Mouse (Mus musculus) limb, embryonic 11.5 days (tissue): ENCODE results near the gene 1520401A03Rik. TPM values are rescaled to one million over a fixed set of nuclear protein-coding genes. Genes with fewer than 3 reads are reported as not detected.

Experiments
- ATAC-seq: fragments of 200-750 bp; cut with Nextera tagmentation; 2 replicates; pipeline ENCODE4 v1.8.0; 2017; ENCODE audit warnings: low read depth; ENCODE audit not compliant: insufficient number of reproducible peaks, low FRiP score, low TSS enrichment
- DNase-seq: peaks from one replicate; pipeline ENCODE4 v3.0.0-alpha.2; 2015; ENCODE audit warnings: low spot score
- H3K27ac ChIP-seq: fragments of 300-500 bp; sonication (generic); replicated peaks from 2 replicates; pipeline ENCODE4 v1.5.1; 2014; ENCODE audit warnings: low read depth, mild to moderate bottlenecking, low read length
- H3K27me3 ChIP-seq: fragments of 300-500 bp; sonication (generic); 2 replicates; pipeline ENCODE4 v1.6.1; 2014; ENCODE audit warnings: mild to moderate bottlenecking, low read length, mixed read lengths; ENCODE audit not compliant: control insufficient read depth, insufficient read depth
- H3K36me3 ChIP-seq: fragments of 300-500 bp; sonication (generic); 2 replicates; pipeline ENCODE4 v1.6.1; 2014; ENCODE audit warnings: mild to moderate bottlenecking, low read length, moderate library complexity, mixed read lengths; ENCODE audit not compliant: control insufficient read depth, insufficient read depth
- H3K4me1 ChIP-seq: fragments of 300-500 bp; sonication (generic); 2 replicates; pipeline ENCODE4 v1.6.1; 2014; ENCODE audit warnings: low read length, mixed read lengths; ENCODE audit not compliant: control insufficient read depth, insufficient read depth
- H3K4me2 ChIP-seq: fragments of 300-500 bp; sonication (generic); 2 replicates; pipeline ENCODE4 v1.6.1; 2014; ENCODE audit warnings: low read depth, mild to moderate bottlenecking, moderate library complexity; ENCODE audit not compliant: severe bottlenecking
- H3K4me3 ChIP-seq: fragments of 300-500 bp; sonication (generic); 2 replicates; pipeline ENCODE4 v1.5.1; 2014; ENCODE audit warnings: low read depth, low read length
- H3K9ac ChIP-seq: fragments of 300-500 bp; sonication (generic); 2 replicates; pipeline ENCODE4 v1.6.1; 2014; ENCODE audit warnings: mild to moderate bottlenecking, low read length
- H3K9me3 ChIP-seq: fragments of 300-500 bp; sonication (generic); 2 replicates; pipeline ENCODE4 v1.6.1; 2016; ENCODE audit warnings: low read length; ENCODE audit not compliant: control insufficient read depth
- WGBS: fragments of 180-500 bp; shearing (Covaris S2); extraction: QIAGEN DNeasy Blood & Tissue Kit; methylation state at CpG from one replicate; pipeline ENCODE4 v1.1.7; 2014; 5-methylcytosine and 5-hydroxymethylcytosine counted together
- polyA plus RNA-seq: library from polyadenylated mRNA; unstranded; fragments of >200 nt; fragmentation: Nextera tagmentation; extraction: Ambion mirVana; gene quantifications from 2 replicates; pipeline ENCODE4 v1.2.1, GENCODE M21; 2014

Gene 1520401A03Rik
- polyA plus RNA-seq, 1 experiment from 2014 or later = 0.13 TPM

GRCm38 (mm10) chr17:23726758-23727142 lies 4.2 kb upstream of the 1520401A03Rik start:
- ATAC-seq (peak; percentile 83), DNase-seq (peak; percentile 79)
- Histone ChIP-seq H3K27ac (peak overlapping the region; percentile 61; the same call in 1 of the 2 replicates), H3K4me3 (peak overlapping the region; percentile 87), H3K27me3 (no peaks in the 10 kb centered on the region), H3K9ac (peak overlapping the region; percentile 76), H3K36me3 (no peaks in the 10 kb centered on the region), H3K4me2 (peak overlapping the region; percentile 69), H3K9me3 (no peaks in the 10 kb centered on the region), H3K4me1 (peaks cover 4% of the 10 kb centered on the region)
- WGBS = under 1% methylated on average over 19 of the region's 20 CpGs

GRCm38 (mm10) chr17:23725999-23726757 lies 3.6 kb upstream of the 1520401A03Rik start, which contains the start of gene Pkmyt1:
TSS of gene Pkmyt1 (plus strand) at chr17:23726336.
- Histone ChIP-seq H3K36me3 (no peaks in the 10 kb centered on the region), H3K27ac (peak within 1 kb of the TSS; percentile 61; the same call in 1 of the 2 replicates), H3K4me2 (peak within 1 kb of the TSS; percentile 69), H3K4me3 (peak within 1 kb of the TSS; percentile 87), H3K27me3 (no peaks in the 10 kb centered on the region), H3K9ac (peak within 1 kb of the TSS; percentile 76), H3K4me1 (peaks cover 4% of the 10 kb centered on the region), H3K9me3 (no peaks in the 10 kb centered on the region)
- 3% methylated on average over 61 of the region's 73 CpGs for WGBS
- DNase-seq (peak; percentile 96), ATAC-seq (peak; percentile 91)

- DNase-seq = no peak
- H3K36me3 ChIP-seq = no peaks in the 10 kb centered on the region
- 64% methylated on average over 4 of the region's 4 CpGs for WGBS
Measured at GRCm38 (mm10) chr17:23725477-23725876, 2.9 kb upstream of the 1520401A03Rik start.

GRCm38 (mm10) chr17:23721886-23722285 lies 697 bp downstream of the 1520401A03Rik start:
- Histone ChIP-seq H3K4me2 (no peak overlapping the region), H3K9me3 (no peaks in the 10 kb centered on the region), H3K4me3 (no peak overlapping the region), H3K27me3 (no peaks in the 10 kb centered on the region), H3K9ac (no peak overlapping the region), H3K36me3 (no peaks in the 10 kb centered on the region), H3K4me1 (no peaks in the 10 kb centered on the region), H3K27ac (no peak overlapping the region)
- 80% methylated on average over 2 of the region's 2 CpGs for WGBS
- DNase-seq = no peak
- ATAC-seq = no peak

More at GRCm38 (mm10) chr17:23725477-23725876, 2.9 kb upstream of the 1520401A03Rik start:
- H3K9ac ChIP-seq = peak overlapping the region; percentile 65; the same call in 1 of the 2 replicates
- peak overlapping the region; percentile 69 for H3K4me2 ChIP-seq
- ATAC-seq = no peak
- H3K4me3 ChIP-seq = peak overlapping the region; percentile 87; the same call in 1 of the 2 replicates
- H3K27me3 ChIP-seq = no peaks in the 10 kb centered on the region
- H3K4me1 ChIP-seq = peaks cover 4% of the 10 kb centered on the region
- H3K9me3 ChIP-seq = no peaks in the 10 kb centered on the region
- no peak overlapping the region for H3K27ac ChIP-seq

GRCm38 (mm10) chr17:23719455-23719854 lies 3.1 kb downstream of the 1520401A03Rik start:
- no peak overlapping the region for H3K9ac ChIP-seq
- ATAC-seq = no peak
- H3K36me3 ChIP-seq = no peaks in the 10 kb centered on the region
- H3K4me3 ChIP-seq = no peak overlapping the region
- no peak overlapping the region for H3K4me2 ChIP-seq
- no peak overlapping the region for H3K27ac ChIP-seq
- H3K4me1 ChIP-seq = no peaks in the 10 kb centered on the region
- no peaks in the 10 kb centered on the region for H3K27me3 ChIP-seq
- DNase-seq = no peak
- H3K9me3 ChIP-seq = no peaks in the 10 kb centered on the region
- 11% methylated on average over 1 of the region's 1 CpGs for WGBS

- Histone ChIP-seq H3K27me3 (no peaks in the 10 kb centered on the region), H3K4me1 (no peaks in the 10 kb centered on the region), H3K4me3 (no peak overlapping the region), H3K9ac (no peak overlapping the region), H3K4me2 (no peak overlapping the region), H3K36me3 (no peaks in the 10 kb centered on the region), H3K27ac (no peak overlapping the region), H3K9me3 (no peaks in the 10 kb centered on the region)
- 54% methylated on average over 2 of the region's 2 CpGs for WGBS
- ATAC-seq (no peak), DNase-seq (no peak)
Measured at GRCm38 (mm10) chr17:23717003-23717402, 5.6 kb downstream of the 1520401A03Rik start.

- 0% methylated on average over 3 of the region's 3 CpGs for WGBS
- Histone ChIP-seq H3K27me3 (no peaks in the 10 kb centered on the region), H3K9me3 (no peaks in the 10 kb centered on the region), H3K4me2 (no peak overlapping the region), H3K4me3 (no peak overlapping the region), H3K9ac (no peak overlapping the region), H3K36me3 (no peaks in the 10 kb centered on the region), H3K27ac (no peak overlapping the region), H3K4me1 (no peaks in the 10 kb centered on the region)
- DNase-seq (peak; percentile 90), ATAC-seq (no peak; the same call in 1 of the 2 replicates)
Measured at GRCm38 (mm10) chr17:23706212-23706611, 16.4 kb downstream of the 1520401A03Rik start.

GRCm38 (mm10) chr17:23705525-23706104 lies 17.0 kb downstream of the 1520401A03Rik start:
- H3K27me3 ChIP-seq = peaks cover 3% of the 10 kb centered on the region; the same call in 1 of the 2 replicates
- ATAC-seq (0 out of 2 replicates have a peak, but pooled peaks have one; percentile 12), DNase-seq (no peak)
- no peaks in the 10 kb centered on the region for H3K4me1 ChIP-seq
- WGBS = 68% methylated on average over 5 of the region's 7 CpGs
- no peaks in the 10 kb centered on the region for H3K9me3 ChIP-seq
- H3K36me3 ChIP-seq = no peaks in the 10 kb centered on the region
- no peak overlapping the region for H3K27ac ChIP-seq
- H3K4me2 ChIP-seq = no peak overlapping the region
- no peak overlapping the region for H3K4me3 ChIP-seq
- no peak overlapping the region for H3K9ac ChIP-seq
